Mouse (Mus musculus): Measurements from ENCODE around the gene Bcl2l1.

The Bcl2l1 gene

DNA sequence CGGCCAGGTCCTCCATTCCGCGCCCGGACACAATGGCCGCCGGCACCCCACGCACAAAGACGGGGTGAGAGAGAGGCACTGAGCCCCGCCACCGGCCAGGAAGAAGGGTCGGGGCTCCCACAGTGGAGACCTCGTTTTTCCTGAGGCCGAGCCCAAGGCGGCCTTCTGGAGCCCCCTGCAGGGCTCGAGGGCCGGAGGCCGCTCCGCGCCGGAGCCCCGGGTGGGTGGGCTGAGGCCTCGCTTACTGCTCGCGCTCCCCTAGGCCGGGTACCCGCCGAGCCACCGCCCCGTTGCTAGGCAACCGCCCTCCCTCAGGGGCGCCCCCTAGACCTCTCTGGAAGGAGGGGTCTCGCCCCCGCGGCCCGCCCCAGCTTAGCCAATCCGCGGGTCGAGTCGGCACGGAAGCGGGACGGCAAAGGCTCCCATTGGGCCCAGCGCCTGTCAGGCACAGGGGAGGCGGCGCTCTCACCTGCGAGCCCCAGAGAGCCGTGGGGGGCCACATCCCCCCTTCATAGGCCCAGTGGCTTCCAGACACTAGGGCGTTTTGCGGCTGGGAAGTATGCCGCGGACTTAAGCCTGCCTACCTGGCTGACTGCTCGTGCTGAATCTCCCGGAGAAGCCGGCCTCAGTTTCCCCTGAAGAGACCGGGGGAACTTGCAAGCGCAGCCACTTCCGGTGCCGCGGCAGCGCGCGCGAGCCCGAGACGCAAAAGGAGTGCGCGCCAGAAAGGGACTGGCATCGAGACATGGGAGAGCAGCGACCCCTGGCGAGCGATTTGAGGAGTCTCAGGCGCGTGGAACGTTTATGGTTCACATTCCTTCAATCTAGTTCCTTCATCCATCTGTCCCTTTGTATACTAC lies at the start of gene Bcl2l1:
TSS of gene Bcl2l1 (minus strand) at position 710 of the 860 bp plus-strand sequence.
- DNase-seq (ENCODE audit: low spot score in 2 of 2), result peak; percentile 95 to 98

DNA sequence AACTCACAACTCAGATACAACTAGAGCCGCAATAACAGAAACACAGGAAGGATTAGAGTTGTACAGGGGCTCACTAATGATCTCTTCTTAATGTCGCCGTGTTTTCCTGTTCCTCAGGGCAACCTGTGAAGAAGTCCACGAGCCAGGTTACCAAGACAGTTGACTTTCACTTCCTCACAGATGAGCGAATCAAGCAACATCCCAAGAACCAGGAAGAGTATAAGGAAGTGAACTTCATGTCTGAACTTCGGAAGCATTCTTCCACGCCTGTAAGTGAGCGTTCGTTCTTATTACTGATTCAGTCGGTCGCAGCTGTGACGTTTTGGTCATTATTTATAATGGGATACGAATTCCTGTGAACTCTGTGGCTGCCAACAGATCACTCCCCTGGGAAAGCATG lies 49.4 kb upstream of the Bcl2l1 start:
- no peak for DNase-seq (ENCODE audit: low spot score in 2 of 2)

DNA sequence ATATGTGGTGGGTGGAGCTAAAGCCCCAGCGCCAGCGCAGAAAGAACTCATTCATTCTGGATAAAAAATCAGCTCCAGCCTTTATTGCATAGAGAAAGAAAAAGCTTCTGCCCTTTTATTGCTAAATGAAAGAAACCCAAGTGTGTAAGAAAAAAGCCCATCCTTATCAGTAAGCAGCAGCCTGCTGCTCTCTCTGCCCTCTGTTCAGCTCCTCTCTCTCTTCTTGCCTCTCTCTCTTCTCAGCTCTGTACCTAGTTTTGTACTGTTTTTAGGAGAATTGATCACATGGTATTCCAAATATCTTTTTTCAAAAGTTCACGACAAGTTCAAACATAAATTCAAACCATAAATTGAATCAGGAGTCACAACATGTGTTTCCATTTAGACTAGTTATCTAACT lies 46.7 kb upstream of the Bcl2l1 start:
- no peak for DNase-seq (ENCODE audit: low spot score in 2 of 2)

DNA sequence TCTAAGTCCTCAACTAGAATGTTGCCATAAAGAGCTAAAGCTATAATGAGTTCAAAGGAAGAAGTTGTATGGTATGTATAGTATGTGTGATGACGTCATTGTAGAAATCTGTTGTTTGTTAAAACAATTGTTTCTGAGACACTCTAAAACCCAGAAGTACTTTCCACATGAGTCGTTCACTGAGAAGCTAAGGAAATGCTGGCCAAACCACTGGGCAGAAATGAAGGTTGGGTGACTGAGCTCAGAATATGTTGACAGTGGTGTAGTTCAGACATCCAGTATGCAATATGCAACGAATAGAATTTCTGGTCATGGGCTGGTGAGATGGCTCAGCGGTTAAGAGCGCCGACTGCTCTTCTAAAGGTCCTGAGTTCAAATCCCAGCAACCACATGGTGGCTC lies 31.8 kb upstream of the Bcl2l1 start:
- no peak for DNase-seq (ENCODE audit: low spot score in 2 of 2)

DNA sequence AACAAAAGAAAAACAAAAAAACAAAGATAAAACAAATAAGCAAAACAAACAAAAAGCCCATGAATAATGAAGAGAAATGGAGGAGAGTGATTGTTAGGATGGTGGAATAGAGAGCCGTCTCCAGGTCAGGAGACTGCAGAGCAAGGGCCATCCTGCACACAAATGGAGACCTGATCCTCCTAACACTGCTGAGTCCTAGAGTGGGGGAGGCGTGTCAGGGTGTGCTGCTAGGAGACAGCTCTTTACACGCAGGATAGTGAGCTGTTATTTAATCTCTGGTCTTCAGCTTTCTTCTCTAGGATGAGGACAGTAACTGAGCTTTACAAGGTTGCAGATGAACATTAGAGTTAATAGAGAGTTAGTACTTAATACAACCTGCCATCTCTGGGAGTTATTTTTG lies 31.1 kb upstream of the Bcl2l1 start:
- DNase-seq (ENCODE audit: low spot score in 2 of 2), result no peak

DNA sequence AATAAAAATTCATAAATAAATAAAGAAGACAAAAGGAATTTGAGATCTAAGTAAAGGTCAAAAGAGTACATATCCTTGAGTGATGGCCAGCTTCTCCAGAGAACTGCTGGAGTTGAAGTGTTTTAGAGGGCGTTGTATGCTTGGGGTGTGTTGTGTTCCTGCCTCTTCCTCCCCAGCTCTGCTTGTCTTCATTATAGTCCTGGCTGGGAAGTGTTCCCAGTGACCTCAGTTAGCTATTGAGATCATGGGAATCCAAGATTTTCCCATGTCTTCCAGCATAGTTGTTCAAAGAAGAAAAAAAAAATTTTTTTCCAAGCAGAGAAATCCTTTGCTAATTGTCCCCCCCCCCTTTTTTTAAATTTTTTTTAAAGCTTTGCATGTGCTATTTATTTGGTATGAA lies 30.4 kb upstream of the Bcl2l1 start:
- DNase-seq (ENCODE audit: low spot score in 2 of 2), result no peak

DNA sequence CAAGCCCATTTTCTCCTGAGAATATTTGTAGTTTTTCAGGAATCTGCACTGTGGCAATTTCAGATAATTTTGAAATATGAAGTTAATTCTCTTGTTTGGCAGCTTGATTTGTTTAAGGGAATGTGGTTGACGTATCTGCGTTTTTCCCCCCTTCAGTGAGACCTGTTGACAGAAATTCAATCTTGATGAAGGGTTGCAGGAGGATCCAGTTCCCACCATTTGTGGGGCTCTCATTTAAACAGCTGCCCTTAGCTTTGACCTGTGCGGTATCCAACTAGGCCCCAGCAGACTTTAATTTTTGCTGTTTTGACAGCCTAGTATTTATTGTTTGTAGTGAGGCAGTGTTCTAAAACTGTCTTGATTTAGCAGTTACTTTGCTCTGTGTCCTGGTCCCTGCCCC lies 28.0 kb upstream of the Bcl2l1 start:
- DNase-seq (ENCODE audit: low spot score in 2 of 2), result no peak

DNA sequence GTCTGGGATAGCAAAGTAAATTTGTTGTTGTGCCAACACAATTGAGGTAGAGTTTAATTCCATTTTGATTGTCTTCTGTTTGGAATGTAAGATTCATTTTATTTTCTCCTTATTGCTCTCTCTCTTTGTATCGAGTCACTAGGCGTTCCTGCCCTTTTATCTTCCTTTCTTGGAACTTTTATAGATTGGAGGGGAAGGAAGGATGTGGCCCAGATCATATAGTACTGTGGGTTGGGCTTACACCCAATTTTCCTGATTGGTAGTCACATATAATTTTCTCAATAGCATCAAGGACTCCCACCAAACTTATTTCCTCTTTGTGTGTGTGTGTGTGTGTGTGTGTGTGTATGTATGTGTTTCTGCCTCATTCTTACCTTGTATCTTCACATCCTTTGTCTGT lies 16.9 kb upstream of the Bcl2l1 start:
- DNase-seq (ENCODE audit: low spot score in 2 of 2), result no peak

DNA sequence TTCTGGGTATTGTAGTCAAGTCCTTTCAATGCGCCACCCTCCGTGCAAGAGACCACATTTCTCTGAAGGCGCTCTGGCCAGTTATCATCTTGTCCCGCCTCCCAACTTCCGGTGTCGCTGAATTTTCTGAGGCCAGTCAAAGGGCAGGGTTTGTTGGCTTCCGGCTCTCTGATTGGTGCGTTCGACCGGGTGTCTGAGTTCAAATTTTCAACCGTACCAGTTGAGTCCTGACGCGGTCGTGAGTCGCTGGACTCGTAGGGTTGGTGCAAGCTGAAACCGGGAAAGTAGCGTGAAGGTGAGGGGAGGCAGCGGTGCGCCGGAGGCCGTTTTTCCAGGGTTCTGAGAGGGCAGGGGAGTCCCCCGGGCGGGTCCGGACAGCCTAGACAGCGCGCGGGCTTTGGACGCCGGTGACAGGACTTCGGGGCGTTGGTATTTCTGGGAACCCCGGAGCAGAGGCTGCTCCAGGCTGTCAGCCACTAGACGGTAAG lies 16.3 kb upstream of the Bcl2l1 start, which contains the start of gene Tpx2:
TSS of gene Tpx2 (plus strand) at position 150 of the 488 bp plus-strand sequence.
- peak; percentile 90 to 99 for DNase-seq (ENCODE audit: low spot score in 2 of 2)

DNA sequence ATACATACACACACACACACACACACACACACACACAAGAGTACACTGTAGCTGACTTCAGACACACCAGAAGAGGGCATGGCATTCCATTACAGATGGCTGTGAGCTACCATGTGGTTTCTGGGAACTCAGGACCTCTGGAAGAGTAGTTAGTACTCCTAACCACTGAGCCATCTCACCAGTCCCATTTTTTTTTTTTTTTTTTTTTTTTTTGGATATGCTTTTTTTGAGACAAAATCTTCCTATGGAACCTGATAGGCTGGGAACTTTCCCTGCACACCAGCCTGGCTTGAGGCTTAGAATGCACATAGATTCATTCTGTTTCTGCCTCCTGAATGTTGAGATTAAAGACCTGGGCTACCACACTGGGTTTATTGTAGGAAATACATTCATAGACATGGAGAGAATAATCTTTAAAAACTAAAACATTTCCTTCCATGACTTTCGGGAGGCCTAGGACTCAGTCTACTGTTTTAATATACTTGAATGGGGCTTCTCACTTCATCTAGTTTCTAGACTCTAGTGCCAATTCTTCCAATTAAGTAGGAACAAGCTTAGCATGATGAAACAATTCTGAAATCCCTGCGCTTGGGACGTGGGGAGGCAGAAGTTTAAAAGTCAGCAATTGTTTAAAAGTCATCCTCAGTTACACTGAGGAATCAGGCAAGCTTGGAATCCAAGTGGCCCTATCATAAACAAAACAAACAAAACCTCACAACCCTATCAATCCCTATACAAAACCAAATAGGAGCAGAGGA lies 15.7 kb upstream of the Bcl2l1 start:
- no peak for DNase-seq (ENCODE audit: low spot score in 2 of 2)

DNA sequence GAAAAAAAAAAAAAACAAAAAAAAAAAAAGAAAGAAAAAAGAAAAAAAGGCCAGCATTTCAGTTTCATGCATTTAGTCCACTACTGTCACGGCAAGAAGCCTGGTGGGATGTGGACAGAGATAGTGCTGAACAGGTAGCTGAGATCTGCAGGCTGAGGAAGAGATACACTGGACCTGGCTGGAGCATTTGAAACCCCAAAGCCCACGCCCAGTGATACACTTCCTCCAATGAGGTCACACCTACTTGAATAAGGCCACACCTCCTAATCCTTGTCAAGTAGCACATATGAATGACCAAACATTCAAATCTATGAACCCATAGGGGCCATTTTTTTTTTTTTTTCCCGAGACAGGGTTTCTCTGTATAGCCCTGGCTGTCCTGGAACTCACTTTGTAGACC lies 11.2 kb upstream of the Bcl2l1 start:
- DNase-seq (ENCODE audit: low spot score in 2 of 2), result no peak

DNA sequence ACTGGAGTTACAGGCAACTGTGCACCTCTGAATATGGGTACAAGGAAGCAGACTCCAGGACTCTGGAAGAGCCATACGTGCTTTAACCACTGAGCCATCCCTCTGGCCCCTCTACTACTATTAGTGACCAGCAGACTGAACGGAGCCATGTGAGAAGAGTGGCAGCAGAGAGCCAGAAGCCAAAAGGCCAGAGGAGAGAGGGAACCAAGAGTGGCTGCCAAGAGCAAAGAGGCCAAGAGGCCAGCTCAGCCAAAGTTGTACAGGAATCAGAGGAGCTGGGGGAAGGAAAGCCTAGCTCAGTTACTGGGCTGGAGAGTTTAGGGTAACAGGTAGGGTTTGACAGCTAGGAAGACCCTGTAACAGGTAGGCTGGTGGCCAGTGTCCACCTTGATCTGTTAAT lies 7.7 kb upstream of the Bcl2l1 start:
- DNase-seq (ENCODE audit: low spot score in 2 of 2), result no peak

DNA sequence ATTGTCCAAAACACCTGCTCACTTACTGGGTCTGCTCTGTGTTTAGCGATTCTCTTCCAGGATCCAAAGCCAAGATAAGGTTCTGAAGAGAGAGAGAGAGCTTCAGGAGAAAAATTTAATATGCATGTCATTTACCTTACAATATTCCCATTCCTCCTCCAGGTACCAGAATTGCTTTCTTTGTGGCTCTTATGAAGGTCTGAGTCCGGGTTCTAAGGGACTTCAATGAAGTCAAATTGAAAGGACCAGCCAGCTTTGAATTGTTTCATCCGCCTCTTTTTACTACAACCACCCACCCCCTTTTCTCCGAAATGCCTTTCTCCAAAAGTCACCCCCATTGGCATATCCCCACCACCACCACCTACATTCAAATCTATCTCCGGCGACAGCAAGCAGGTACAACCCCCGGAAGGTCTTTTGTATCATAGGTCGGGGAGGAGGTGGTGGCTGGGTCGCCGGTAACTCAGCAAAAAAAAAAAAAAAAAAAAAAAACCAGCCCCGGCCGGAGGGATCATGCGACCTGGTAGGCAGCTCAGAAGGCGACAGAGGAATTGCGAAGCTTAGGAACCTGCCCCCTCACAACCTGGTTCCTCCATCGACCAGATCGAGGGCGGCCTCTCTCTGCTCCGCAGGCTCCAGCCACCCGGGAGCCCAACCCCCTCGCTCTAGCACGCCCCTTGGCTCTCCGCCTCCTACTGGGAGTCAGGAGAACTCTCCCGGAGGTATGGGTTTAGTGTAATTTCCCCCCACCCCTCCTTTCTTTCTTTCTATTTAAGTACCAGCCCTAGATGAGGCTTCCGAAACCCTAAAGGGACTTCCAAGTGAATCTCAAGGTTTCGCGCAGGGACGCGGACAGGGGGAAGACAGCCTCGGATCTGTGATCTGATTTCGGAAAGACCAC lies 1.3 kb downstream of the Bcl2l1 start:
- peak in 1 of 2 experiments; percentile 89 for DNase-seq (ENCODE audit: low spot score in 2 of 2)

DNA sequence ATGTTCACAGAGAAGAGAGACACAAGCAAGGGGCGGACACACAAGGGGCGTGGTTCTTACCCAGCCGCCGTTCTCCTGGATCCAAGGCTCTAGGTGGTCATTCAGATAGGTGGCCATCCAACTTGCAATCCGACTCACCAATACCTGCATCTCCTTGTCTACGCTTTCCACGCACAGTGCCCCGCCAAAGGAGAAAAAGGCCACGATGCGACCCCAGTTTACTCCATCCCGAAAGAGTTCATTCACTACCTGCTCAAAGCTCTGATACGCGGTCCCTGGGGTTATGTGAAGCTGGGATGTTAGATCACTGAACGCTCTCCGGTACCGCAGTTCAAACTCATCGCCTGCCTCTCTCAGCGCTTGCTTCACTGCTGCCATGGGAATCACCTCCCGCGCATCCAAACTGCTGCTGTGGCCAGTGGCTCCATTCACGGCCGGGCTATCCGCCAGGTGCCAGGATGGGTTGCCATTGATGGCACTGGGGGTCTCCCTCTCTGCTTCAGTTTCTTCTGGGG lies 2.1 kb downstream of the Bcl2l1 start:
- no peak for DNase-seq (ENCODE audit: low spot score in 2 of 2)

DNA sequence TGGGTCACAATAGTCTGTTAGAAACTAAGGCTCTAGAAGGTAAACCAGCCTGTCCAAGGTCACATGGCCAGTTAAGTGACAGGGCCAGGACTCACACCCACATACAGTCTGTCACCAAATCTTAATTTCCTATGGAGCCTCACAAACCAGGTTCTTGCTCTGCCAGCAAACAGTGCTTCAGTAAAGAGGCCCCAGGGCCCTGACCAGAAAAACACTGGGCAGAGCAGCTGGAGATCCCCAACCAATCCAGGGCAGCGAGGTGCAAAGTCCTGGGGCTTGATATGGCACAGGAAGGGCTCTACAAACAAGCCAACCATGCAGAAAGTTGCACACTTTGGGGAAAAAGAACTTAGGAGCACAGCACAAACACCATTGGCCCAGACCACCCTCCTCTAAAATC lies 3.0 kb downstream of the Bcl2l1 start:
- no peak for DNase-seq (ENCODE audit: low spot score in 2 of 2)

DNA sequence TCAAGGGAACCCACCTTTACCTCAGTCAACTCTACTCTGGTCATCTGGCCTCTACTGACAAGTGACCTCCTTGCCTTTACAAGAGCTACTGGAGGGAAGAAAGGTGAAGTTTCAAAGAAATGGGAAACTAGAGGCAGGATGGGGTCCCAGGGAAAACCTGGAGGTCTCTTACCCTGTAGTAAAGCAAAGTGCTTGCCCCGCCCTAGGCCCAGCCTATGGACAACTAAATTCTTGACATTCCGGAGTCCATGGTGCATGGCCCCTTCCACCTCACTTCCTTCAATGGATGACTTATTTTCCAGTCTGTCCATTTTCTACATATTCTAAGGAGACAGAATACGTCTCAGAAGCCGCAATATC lies 3.5 kb downstream of the Bcl2l1 start:
- no peak for DNase-seq (ENCODE audit: low spot score in 2 of 2)

DNA sequence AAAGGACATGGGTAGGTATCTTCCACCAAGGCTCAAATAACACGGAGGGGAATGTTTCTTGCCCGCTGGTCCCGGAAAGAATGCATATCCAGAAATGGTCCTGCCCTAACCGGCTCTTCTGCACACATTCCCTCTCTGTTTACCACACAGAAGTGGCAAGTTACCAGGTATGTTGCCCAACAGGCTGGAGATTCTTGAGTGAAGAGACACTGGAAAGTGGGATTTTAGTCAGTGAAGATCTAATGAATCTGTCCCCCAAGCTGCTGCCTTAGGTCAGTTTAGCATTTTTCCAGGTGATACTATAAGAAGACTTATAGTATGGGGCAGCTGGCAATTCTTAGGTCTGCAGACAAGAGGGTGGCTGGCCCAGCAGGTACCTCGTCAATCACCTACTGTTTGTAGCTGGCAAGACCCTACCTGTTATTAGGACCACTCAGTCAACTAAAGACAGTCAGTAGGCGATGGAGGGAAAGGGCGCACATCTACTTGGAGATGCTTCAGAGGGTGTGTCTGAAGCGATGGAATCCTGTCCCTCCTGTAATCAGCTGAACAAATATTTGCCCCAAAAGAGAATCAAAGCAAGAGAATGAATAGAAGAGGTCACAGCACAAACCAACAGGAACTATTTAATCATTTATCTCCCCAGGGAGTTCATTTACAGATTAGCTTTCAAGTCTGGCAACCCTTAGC lies 4.1 kb downstream of the Bcl2l1 start:
- DNase-seq (ENCODE audit: low spot score in 2 of 2), result no peak

DNA sequence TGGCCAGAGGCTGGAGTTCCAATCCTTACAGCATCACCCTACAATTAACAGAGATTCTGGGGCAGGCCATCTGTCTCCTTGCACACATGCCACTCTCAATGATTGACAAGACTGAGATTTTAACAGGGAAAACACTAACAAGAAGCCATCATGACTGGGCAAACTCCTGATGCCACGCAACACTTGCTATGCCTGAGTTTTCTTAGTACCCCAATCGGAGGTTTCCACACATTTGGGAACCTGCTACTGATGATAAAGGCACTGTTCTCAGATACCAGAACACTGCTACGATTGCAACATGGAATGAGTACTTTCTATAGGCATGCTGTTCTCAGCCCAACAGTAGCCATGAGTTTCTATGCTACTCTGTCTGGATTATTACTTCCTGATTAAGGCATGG lies 5.0 kb downstream of the Bcl2l1 start:
- DNase-seq (ENCODE audit: low spot score in 2 of 2), result no peak

DNA sequence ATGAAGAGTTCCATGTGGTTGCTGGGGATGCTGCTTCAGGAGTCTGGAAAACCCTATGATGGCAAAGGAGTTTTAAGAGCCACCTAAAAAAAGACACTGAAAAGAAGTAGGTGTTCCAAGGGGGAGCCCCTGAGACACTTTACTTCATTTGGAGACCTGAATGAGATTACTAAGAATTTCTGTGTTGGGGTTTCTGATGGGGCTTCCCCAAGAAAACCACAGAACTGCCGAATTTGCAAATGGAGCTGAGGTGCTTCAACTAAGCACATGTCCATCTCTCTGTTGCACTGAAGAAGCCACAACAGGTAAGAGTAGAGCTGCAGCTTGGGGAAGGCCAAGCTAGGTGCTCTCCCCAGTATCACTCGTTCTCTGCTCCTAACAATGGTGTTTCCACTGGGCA lies 5.8 kb downstream of the Bcl2l1 start:
- no peak for DNase-seq (ENCODE audit: low spot score in 2 of 2)

DNA sequence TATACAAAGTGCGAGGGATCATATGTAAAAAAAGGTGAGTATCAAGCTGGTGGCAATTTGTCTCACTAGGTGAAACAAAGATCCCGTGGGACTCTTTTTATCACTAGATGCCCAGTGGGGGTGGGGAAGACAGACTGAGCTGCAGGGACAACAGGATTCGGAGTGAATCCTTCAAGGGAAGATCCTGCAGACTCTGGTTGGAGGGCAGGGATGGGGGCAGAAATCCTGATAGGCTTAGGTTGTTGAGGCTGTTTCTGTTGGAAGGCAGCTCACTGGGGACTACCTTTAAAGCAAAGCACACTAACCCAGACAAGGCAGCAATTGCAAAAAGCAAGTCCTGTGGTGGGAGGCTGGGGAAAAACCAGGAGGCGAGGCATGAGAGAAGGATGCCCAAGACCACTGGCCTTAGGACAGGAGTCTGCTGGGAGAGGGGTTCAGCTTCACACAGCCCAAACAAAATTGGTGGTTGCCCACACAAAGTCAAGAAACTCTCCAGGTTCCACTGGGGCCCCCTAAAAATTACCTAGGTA lies 6.3 kb downstream of the Bcl2l1 start:
- DNase-seq (ENCODE audit: low spot score in 2 of 2), result no peak

All from left cerebral cortex, adult 9 months (tissue).